Mouse (Mus musculus) ES-Bruce4 (cell line): ENCODE measurements at regions not wholly inside any gene's neighbourhood (a gene's known extent, or its start where the extent isn't known, plus 50 kb on each side); places are given as distances from the start of the nearest gene placed in this dataset.
A peak's percentile ranks its signal among the peaks of the same experiment; 100 is the strongest.

ENCODE experiments used
- H3K27ac ChIP-seq: 2 replicates; pipeline ENCODE4 v1.5.1; 2012; ENCODE audit warnings: low read length, inconsistent platforms; ENCODE audit not compliant: insufficient read depth
- H3K27me3 ChIP-seq: 2 replicates; pipeline ENCODE4 v1.6.1; 2012; ENCODE audit warnings: mild to moderate bottlenecking, low read length, inconsistent platforms; ENCODE audit not compliant: control insufficient read depth, poor library complexity, insufficient read depth, severe bottlenecking
- H3K36me3 ChIP-seq: 2 replicates; pipeline ENCODE4 v1.6.1; 2012; ENCODE audit warnings: inconsistent platforms, mild to moderate bottlenecking, low read length, moderate library complexity; ENCODE audit not compliant: control insufficient read depth, poor library complexity, insufficient read depth, severe bottlenecking
- H3K4me1 ChIP-seq: one replicate; pipeline ENCODE4 v1.8.1; 2011; ENCODE audit warnings: low read length; ENCODE audit not compliant: control insufficient read depth, insufficient read depth
- H3K4me3 ChIP-seq: 2 replicates; pipeline ENCODE4 v1.5.1; 2011; ENCODE audit warnings: low read depth, mild to moderate bottlenecking, low read length
- H3K9ac ChIP-seq: 2 replicates; pipeline ENCODE4 v1.6.1; 2012; ENCODE audit warnings: low read depth, mild to moderate bottlenecking, inconsistent platforms; ENCODE audit not compliant: poor library complexity, severe bottlenecking
- H3K9me3 ChIP-seq: replicated peaks from 2 replicates; pipeline ENCODE4 v1.6.1; 2012; ENCODE audit warnings: mild to moderate bottlenecking, low read length, inconsistent platforms; ENCODE audit not compliant: control insufficient read depth, poor library complexity, insufficient read depth, severe bottlenecking
- CTCF ChIP-seq: IDR thresholded peaks from one replicate; pipeline ENCODE4 v1.8.1; 2011; ENCODE audit warnings: low read depth, low read length
- EP300 ChIP-seq: IDR thresholded peaks from 2 replicates; pipeline ENCODE4 v1.6.1; 2011; ENCODE audit warnings: low read depth, low read length; ENCODE audit not compliant: insufficient read depth
- POLR2A ChIP-seq: IDR thresholded peaks from one replicate; pipeline ENCODE4 v1.8.1; 2011; ENCODE audit warnings: low read length; ENCODE audit not compliant: insufficient read depth

GRCm38 (mm10) chr15:40223272-40223671 is 89.1 kb downstream of the 9330182O14Rik start:
- Histone ChIP-seq H3K9ac (no peak overlapping the region), H3K36me3 (no peaks in the 10 kb centered on the region), H3K9me3 (no peaks in the 10 kb centered on the region), H3K4me1 (no peaks in the 10 kb centered on the region), H3K27ac (no peak overlapping the region), H3K27me3 (no peaks in the 10 kb centered on the region), H3K4me3 (no peak overlapping the region)
- TF ChIP-seq EP300 (no peak), CTCF (peak; percentile 49), POLR2A (no peak)

- no peaks in the 10 kb centered on the region for H3K27me3 ChIP-seq
- H3K4me3 ChIP-seq: no peak overlapping the region
- H3K9ac ChIP-seq: no peak overlapping the region
- TF ChIP-seq POLR2A (no peak), CTCF (no peak), EP300 (no peak)
- H3K27ac ChIP-seq: no peak overlapping the region
- no peaks in the 10 kb centered on the region for H3K36me3 ChIP-seq
- no peaks in the 10 kb centered on the region for H3K4me1 ChIP-seq
- 0 out of 2 replicates have a peak, but pooled peaks cover 1% of the 10 kb centered on the region for H3K9me3 ChIP-seq
Measured at GRCm38 (mm10) chr15:40241764-40242163, 107.6 kb downstream of the 9330182O14Rik start.

- no peak overlapping the region for H3K4me3 ChIP-seq
- H3K36me3 ChIP-seq: no peaks in the 10 kb centered on the region
- no peaks in the 10 kb centered on the region for H3K27me3 ChIP-seq
- TF ChIP-seq CTCF: no peak
- TF ChIP-seq EP300: no peak
- no peak for TF ChIP-seq POLR2A
- H3K9ac ChIP-seq: no peak overlapping the region
- H3K27ac ChIP-seq: no peak overlapping the region
- H3K4me1 ChIP-seq: no peaks in the 10 kb centered on the region
- H3K9me3 ChIP-seq: peaks cover 4% of the 10 kb centered on the region; the same call in 1 of the 2 replicates
Measured at GRCm38 (mm10) chr15:40248966-40249365, 114.8 kb downstream of the 9330182O14Rik start.

- H3K4me1 ChIP-seq: no peaks in the 10 kb centered on the region
- no peak overlapping the region for H3K4me3 ChIP-seq
- H3K27me3 ChIP-seq: no peaks in the 10 kb centered on the region
- no peak for TF ChIP-seq EP300
- no peak for TF ChIP-seq POLR2A
- no peak for TF ChIP-seq CTCF
- no peak overlapping the region for H3K27ac ChIP-seq
- H3K36me3 ChIP-seq: no peaks in the 10 kb centered on the region
- H3K9me3 ChIP-seq: no peaks in the 10 kb centered on the region
- no peak overlapping the region for H3K9ac ChIP-seq
Measured at GRCm38 (mm10) chr15:40259433-40259832, 125.3 kb downstream of the 9330182O14Rik start.

- TF ChIP-seq POLR2A (no peak), EP300 (no peak), CTCF (no peak)
- no peak overlapping the region for H3K4me3 ChIP-seq
Measured at GRCm38 (mm10) chr15:40279021-40279420, 144.9 kb downstream of the 9330182O14Rik start.

GRCm38 (mm10) chr15:40280551-40280950 is 146.4 kb downstream of the 9330182O14Rik start:
- Histone ChIP-seq H3K36me3 (no peaks in the 10 kb centered on the region), H3K27ac (no peak overlapping the region), H3K9ac (no peak overlapping the region), H3K9me3 (no peaks in the 10 kb centered on the region), H3K4me3 (no peak overlapping the region), H3K27me3 (no peaks in the 10 kb centered on the region), H3K4me1 (no peaks in the 10 kb centered on the region)
- TF ChIP-seq POLR2A (no peak), EP300 (no peak), CTCF (no peak)

More at GRCm38 (mm10) chr15:40279021-40279420, 144.9 kb downstream of the 9330182O14Rik start:
- no peaks in the 10 kb centered on the region; the same call in 1 of the 2 replicates for H3K9me3 ChIP-seq
- H3K4me1 ChIP-seq: no peaks in the 10 kb centered on the region
- H3K9ac ChIP-seq: no peak overlapping the region
- H3K27me3 ChIP-seq: no peaks in the 10 kb centered on the region
- H3K36me3 ChIP-seq: no peaks in the 10 kb centered on the region
- no peak overlapping the region for H3K27ac ChIP-seq
